Mouse (Mus musculus) large intestine, adult 2 months (tissue): ENCODE measurements around the gene Ndrg2. TPM values are rescaled to one million over a fixed set of nuclear protein-coding genes. Genes with fewer than 3 reads are reported as not detected.
"Not testable (repeated sequence)": the region's sequence is repeated elsewhere in the genome, so short reads cannot be mapped to it uniquely, and the experiment has no call there.

Source experiments
- DNase-seq: peaks from one replicate; pipeline ENCODE4 v3.0.0-alpha.2; 2012; ENCODE audit warnings: low read depth, low spot score
- WGBS: fragments of 180-500 bp; shearing (Covaris S2); methylation state at CpG from one replicate; pipeline ENCODE4 v1.1.7; 2018; 5-methylcytosine and 5-hydroxymethylcytosine counted together
- polyA plus RNA-seq: library from polyadenylated mRNA; depleted of rRNA; stranded (reverse); fragments of >200 nt; gene quantifications from 2 replicates; pipeline ENCODE4 v1.2.3, GENCODE M21; 2012; rRNA removed

Ndrg2 gene
- polyA plus RNA-seq, 1 experiment = 32.4 TPM

DNA sequence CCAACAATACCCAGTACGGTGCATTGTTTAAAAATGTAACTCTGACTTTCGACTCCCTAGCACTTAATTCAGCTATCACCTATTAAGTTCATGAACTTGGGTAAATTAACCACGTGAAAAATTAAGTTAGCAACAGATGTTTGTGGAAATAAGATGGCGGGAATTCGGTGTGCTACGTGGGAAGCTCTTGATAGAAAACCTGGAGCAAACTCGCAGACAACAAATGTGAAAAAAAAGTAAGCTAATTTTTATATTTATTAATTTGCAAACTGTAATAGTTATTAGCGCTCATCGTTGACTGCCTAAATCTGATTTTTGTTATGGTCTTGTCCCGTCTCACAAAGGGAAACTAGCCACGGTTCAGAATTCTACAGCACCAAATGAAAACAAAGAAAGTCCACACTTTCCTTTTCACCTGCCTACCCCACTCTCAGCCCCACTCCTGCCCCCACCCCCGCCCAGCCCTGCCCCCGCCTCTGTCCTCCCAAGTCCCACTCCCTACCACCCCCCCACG is 29.9 kb downstream of the Ndrg2 start:
- WGBS = 1% methylated on average over 14 of the region's 14 CpGs
- DNase-seq = peak; percentile 25

DNA sequence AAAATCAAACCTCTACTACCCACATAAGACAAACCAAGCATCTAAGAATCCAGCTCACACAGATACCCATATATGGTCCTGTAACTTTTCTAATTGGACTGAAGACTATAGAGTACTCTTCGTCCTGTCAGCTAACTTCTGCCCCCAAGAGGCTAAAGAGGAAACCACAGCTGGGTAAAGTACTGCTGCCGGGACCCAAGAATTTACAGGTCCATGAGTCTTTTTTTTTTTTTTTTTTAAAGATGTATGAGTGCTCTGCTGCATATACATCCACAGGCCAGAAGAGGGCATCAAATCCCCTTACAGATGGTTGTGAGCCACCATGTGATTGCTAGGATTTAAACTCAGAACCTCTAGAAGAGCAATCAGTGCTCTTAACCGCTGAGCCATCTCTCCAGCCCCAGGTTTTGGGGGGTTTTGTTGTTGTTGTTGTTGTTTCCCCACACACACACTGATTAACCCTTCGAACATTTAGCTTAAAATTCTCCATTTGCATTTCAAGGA is 30.4 kb downstream of the Ndrg2 start:
- peak; percentile 67 for DNase-seq
- under 1% methylated on average over 4 of the region's 4 CpGs for WGBS

DNA sequence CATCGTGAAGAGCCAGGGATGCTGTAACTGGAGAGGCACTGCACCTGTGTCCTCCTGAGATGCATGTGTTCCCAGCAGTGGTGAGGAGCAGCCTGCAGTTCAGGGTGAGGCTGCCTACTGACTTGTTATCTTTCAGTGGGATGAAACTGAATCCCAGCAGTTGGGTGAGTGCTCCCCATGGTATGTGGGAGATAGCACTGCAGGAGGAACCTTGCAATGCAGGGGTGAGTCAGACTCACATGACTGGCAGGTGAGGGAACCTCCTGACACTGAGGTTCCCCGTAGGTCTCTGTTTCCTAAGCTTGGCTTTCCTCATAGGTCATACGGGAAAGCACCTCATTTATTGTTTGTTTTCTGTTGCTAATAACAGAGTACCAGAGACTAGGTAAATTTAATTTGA is 36.4 kb downstream of the Ndrg2 start:
- 43% methylated on average over 3 of the region's 3 CpGs for WGBS
- no peak for DNase-seq

DNA sequence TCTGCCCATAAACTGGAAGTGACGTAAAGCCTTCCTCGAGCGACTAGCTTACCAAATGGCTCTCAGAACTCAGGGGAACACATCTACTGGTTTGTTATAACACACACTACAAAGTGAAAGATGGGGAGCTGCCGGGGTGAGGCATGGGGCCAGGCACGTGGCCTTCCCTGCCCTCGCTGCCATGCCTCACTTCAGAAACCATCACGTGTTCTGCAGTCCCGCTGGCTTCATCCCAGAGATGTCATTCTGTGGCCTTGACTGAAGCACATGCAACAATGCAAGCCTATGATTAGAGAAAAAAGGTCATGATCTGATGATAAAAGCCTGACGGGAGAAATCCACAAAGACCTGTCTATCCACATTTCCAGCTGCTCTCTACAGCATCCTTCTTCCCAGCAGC is 42.2 kb downstream of the Ndrg2 start:
- WGBS = 64% methylated on average over 9 of the region's 9 CpGs
- no peak for DNase-seq

DNA sequence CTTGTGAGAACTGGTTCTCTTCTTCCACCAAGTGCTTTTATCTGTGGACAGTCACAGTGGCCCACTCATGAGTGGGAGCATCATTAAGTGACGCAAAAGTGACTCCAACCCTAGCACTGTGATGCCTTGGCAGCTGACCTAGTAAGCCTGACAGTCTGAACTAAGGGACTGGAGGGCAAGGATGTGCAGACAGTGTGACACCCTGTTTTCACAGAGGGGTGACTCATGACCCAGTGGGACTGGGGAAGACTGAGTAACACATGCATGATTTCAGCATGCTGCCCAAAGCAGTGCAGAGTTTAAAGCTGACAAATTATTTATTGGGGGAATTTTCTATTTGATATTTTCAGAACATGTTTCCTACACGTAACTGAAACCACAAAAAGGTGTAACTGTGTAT is 43.2 kb downstream of the Ndrg2 start:
- no peak for DNase-seq
- 65% methylated on average over 2 of the region's 2 CpGs for WGBS

DNA sequence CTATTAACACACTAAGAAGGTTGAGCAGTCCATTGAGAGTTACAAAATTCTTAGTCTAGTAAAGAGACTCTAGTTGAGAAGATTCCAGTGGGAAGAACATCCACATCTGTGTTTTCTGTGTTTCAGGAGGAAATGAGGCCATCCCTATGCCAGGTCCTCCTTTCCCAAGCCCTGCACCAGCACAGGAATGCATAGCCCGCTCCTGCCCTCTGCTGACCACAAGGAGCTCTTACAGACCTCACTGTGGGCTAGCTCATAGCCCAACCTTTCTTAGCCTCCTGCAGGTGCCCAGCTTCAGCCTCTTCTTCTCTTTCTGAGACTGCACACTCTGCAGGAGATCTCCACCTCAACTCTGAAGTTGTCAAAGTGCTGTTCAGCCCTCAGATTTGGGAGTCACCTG is 50.4 kb downstream of the Ndrg2 start:
- DNase-seq = not testable (repeated sequence)
- 10% methylated on average over 1 of the region's 1 CpGs for WGBS

DNA sequence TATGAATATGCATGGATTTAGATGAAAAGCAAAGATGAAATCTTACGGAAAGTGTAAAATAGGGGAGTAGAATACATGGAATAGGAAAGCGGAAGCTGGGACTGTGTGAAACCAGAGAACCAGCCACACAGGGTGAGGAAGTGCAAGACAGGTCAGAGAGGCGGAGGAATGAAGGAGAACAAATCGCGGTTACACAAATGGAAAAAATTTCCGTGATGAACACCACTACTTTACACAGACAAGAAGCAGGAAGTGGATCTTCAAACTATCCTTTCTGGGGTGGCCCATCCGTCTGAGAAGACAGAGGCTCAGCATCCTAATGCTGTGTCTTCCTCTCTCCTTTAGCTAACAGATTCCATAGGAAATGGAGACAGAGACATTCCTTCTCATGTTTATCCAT is 58.7 kb downstream of the Ndrg2 start:
- WGBS = 68% methylated on average over 7 of the region's 7 CpGs
- not testable (repeated sequence) for DNase-seq

Other genes with a start within 250 kb of the Ndrg2 start
- gene Gm17079, start 218.7 kb downstream of the Ndrg2 start, polyA plus RNA-seq = not detected in 2 replicates
- not detected in 2 replicates for gene Gm5800, start 197.0 kb downstream of the Ndrg2 start, polyA plus RNA-seq
- 726 and 776 TPM in 2 replicates for gene Ang4, start 140.6 kb downstream of the Ndrg2 start, polyA plus RNA-seq
- not detected in 2 replicates for gene AY358078, start 114.1 kb downstream of the Ndrg2 start, polyA plus RNA-seq
- gene Ear6, start 60.5 kb downstream of the Ndrg2 start, polyA plus RNA-seq = not detected in 2 replicates
- 32.7 and 42.6 TPM in 2 replicates for gene Mettl17, start 29.3 kb downstream of the Ndrg2 start, polyA plus RNA-seq
- 0.62 and 0.69 TPM in 2 replicates for gene Slc39a2, start 21.3 kb downstream of the Ndrg2 start, polyA plus RNA-seq
- not detected in 2 replicates for gene Tppp2, start 4.3 kb upstream of the Ndrg2 start, polyA plus RNA-seq
- not detected in 2 replicates for gene Rnase13, start 8.6 kb upstream of the Ndrg2 start, polyA plus RNA-seq
- 21.2 and 22.0 TPM in 2 replicates for gene Arhgef40, start 70.6 kb upstream of the Ndrg2 start, polyA plus RNA-seq
- gene Tmem253, start 101.5 kb upstream of the Ndrg2 start, polyA plus RNA-seq = 73.8 and 101 TPM in 2 replicates
- 39.7 and 54.2 TPM in 2 replicates for gene Zfp219, start 106.6 kb upstream of the Ndrg2 start, polyA plus RNA-seq
- gene Olfr221, start 128.3 kb upstream of the Ndrg2 start, polyA plus RNA-seq = not detected in 2 replicates
- 83.7 and 86.7 TPM in 2 replicates for gene Hnrnpc, start 189.9 kb upstream of the Ndrg2 start, polyA plus RNA-seq
- gene Rpgrip1, start 196.5 kb upstream of the Ndrg2 start, polyA plus RNA-seq = 0.84 and 1.6 TPM in 2 replicates